Mouse (Mus musculus) hindbrain, embryonic 16.5 days (tissue): ENCODE results near the gene Sbpl. TPM values are rescaled to one million over a fixed set of nuclear protein-coding genes. Genes with fewer than 3 reads are reported as not detected.
A peak's percentile ranks its signal among the peaks of the same experiment; 100 is the strongest.

Experiments
- ATAC-seq: fragments of 200-750 bp; cut with Nextera tagmentation; 2 replicates; pipeline ENCODE4 v1.8.0; 2017; ENCODE audit warnings: moderate TSS enrichment, moderate library complexity
- H3K27ac ChIP-seq: fragments of 300-500 bp; sonication (generic); 2 replicates; pipeline ENCODE4 v1.5.1; 2014; ENCODE audit warnings: low read depth, mild to moderate bottlenecking, control low read depth, low read length, moderate library complexity
- H3K27me3 ChIP-seq: fragments of 300-500 bp; sonication (generic); replicated peaks from 2 replicates; pipeline ENCODE4 v1.6.1; 2014; ENCODE audit warnings: low read length; ENCODE audit not compliant: control insufficient read depth, insufficient read depth
- H3K36me3 ChIP-seq: fragments of 300-500 bp; sonication (generic); 2 replicates; pipeline ENCODE4 v1.6.1; 2014; ENCODE audit warnings: mild to moderate bottlenecking, low read length, moderate library complexity, mixed read lengths; ENCODE audit not compliant: control insufficient read depth, insufficient read depth
- H3K4me1 ChIP-seq: fragments of 300-500 bp; sonication (generic); 2 replicates; pipeline ENCODE4 v1.6.1; 2014; ENCODE audit warnings: low read depth, low read length; ENCODE audit not compliant: control insufficient read depth, insufficient read depth
- H3K4me2 ChIP-seq: fragments of 300-500 bp; sonication (generic); 2 replicates; pipeline ENCODE4 v1.6.1; 2014; ENCODE audit warnings: mild to moderate bottlenecking, low read length, control low read depth, moderate library complexity
- H3K4me3 ChIP-seq: fragments of 300-500 bp; sonication (generic); 2 replicates; pipeline ENCODE4 v1.5.1; 2014; ENCODE audit warnings: mild to moderate bottlenecking, low read length, control low read depth, moderate library complexity
- H3K9ac ChIP-seq: fragments of 300-500 bp; sonication (generic); 2 replicates; pipeline ENCODE4 v1.6.1; 2014; ENCODE audit warnings: low read depth, mild to moderate bottlenecking, control low read depth, low read length, moderate library complexity
- H3K9me3 ChIP-seq: fragments of 300-500 bp; sonication (generic); 2 replicates; pipeline ENCODE4 v1.6.1; 2014; ENCODE audit warnings: mild to moderate bottlenecking, low read length, moderate library complexity; ENCODE audit not compliant: control insufficient read depth
- WGBS: fragments of 180-500 bp; shearing (Covaris S2); extraction: QIAGEN DNeasy Blood & Tissue Kit; methylation state at CpG from one replicate; pipeline ENCODE4 v1.1.7; 2014; 5-methylcytosine and 5-hydroxymethylcytosine counted together
- polyA plus RNA-seq: library from polyadenylated mRNA; unstranded; fragments of >200 nt; fragmentation: Nextera tagmentation; extraction: Ambion mirVana; gene quantifications from 2 replicates; pipeline ENCODE4 v1.2.1, GENCODE M21; 2015

Sbpl gene
- polyA plus RNA-seq: not detected in 2 replicates

DNA sequence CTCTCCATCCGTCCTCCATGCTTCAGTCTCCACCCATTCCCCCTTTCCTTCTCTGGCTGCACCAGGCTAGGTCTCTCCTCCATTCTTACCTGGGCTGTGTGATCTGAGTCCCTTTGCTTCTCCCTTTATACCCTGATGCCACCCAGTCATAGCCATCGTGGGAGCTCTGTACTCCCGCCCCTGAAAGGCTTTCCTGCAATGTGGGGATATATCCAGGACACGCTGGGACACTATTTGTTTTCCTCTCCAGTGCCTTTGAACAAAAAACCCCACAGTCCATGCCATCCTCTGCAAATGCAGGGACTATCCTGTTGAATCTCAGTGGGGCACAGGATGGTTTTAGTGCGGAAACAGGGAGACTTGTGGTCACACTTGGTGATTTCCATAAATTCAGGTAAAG, at the start of gene Sbpl:
TSS of gene Sbpl (minus strand) at position 101 of the 400 bp plus-strand sequence.
- no peak within 1 kb of the TSS for H3K27ac ChIP-seq
- H3K9ac ChIP-seq: no peak within 1 kb of the TSS
- ATAC-seq: no peak
- no peak within 1 kb of the TSS for H3K4me2 ChIP-seq
- WGBS: 77% methylated on average over 5 of the region's 5 CpGs
- H3K27me3 ChIP-seq: no peaks in the 10 kb centered on the region
- H3K9me3 ChIP-seq: no peaks in the 10 kb centered on the region
- H3K4me3 ChIP-seq: no peak within 1 kb of the TSS
- no peaks in the 10 kb centered on the region for H3K4me1 ChIP-seq
- no peaks in the 10 kb centered on the region for H3K36me3 ChIP-seq

GRCm38 (mm10) chr17:24004071-24004665, 49.1 kb upstream of the Sbpl start:
- no peak overlapping the region for H3K4me3 ChIP-seq
- no peak for ATAC-seq

GRCm38 (mm10) chr17:24000404-24000803, 45.3 kb upstream of the Sbpl start:
- Histone ChIP-seq H3K27ac (no peak overlapping the region), H3K9ac (no peak overlapping the region), H3K4me1 (no peaks in the 10 kb centered on the region), H3K9me3 (no peaks in the 10 kb centered on the region), H3K4me3 (no peak overlapping the region), H3K27me3 (no peaks in the 10 kb centered on the region), H3K36me3 (no peaks in the 10 kb centered on the region), H3K4me2 (no peak overlapping the region)
- no peak for ATAC-seq
- WGBS: 69% methylated on average over 5 of the region's 5 CpGs

More at GRCm38 (mm10) chr17:24004071-24004665, 49.1 kb upstream of the Sbpl start:
- WGBS: 91% methylated on average over 14 of the region's 14 CpGs
- H3K27me3 ChIP-seq: no peaks in the 10 kb centered on the region
- H3K4me1 ChIP-seq: no peaks in the 10 kb centered on the region
- H3K4me2 ChIP-seq: no peak overlapping the region
- H3K27ac ChIP-seq: no peak overlapping the region
- H3K9me3 ChIP-seq: peaks cover 4% of the 10 kb centered on the region; the same call in 1 of the 2 replicates
- H3K9ac ChIP-seq: no peak overlapping the region
- no peaks in the 10 kb centered on the region for H3K36me3 ChIP-seq

DNA sequence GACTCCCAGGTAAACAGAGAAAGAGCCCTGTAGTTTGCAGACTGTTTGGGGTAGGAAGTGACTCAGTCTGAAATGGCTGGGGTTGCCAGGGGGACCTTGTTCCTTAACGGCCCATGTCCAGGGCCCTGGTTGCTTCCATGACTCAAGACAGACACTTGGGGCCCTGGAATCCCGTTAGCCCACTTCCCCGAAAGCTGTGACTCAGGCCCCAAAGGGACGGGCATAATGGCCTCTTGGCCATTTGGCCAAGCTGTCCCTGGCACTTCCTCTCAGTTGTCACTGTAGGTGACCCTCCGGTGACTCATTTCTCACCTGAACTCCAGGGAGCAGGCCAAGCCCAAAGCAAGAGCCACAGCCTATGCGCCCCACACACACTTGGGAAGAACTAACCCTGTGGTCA, 43.3 kb upstream of the Sbpl start:
- no peak overlapping the region for H3K4me2 ChIP-seq
- H3K9me3 ChIP-seq: no peaks in the 10 kb centered on the region
- no peak overlapping the region for H3K4me3 ChIP-seq
- H3K27me3 ChIP-seq: no peaks in the 10 kb centered on the region
- H3K4me1 ChIP-seq: peaks cover 4% of the 10 kb centered on the region
- ATAC-seq: no peak
- no peaks in the 10 kb centered on the region for H3K36me3 ChIP-seq
- no peak overlapping the region for H3K9ac ChIP-seq
- WGBS: 76% methylated on average over 6 of the region's 6 CpGs
- no peak overlapping the region for H3K27ac ChIP-seq

DNA sequence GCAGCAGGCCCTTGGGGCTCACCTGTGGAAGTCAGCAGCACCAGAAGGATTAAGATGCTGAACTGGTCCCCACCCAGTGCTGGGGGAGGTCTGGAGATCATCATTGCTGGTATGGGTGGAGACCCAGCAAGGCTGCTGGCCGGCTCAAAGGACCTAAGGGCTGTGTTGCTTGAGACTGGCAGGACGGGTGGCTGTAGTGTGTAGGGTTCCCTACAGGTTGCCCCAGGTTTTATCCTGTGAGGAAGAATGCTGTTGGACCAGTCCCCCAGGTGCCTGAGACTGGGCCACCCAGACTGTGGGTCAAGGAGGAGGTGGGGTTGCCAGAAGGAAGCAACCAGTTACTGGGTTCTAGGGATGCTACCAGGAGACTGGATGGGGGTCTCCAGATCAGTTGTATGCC, 42.8 kb upstream of the Sbpl start, which contains the start of gene Prss22:
TSS of gene Prss22 (minus strand) at position 200 of the 400 bp plus-strand sequence.
- no peak for ATAC-seq
- H3K4me2 ChIP-seq: no peak within 1 kb of the TSS

GRCm38 (mm10) chr17:23995421-23995820, 40.3 kb upstream of the Sbpl start:
- WGBS: 17% methylated on average over 1 of the region's 1 CpGs
- Histone ChIP-seq H3K4me3 (no peak overlapping the region), H3K27me3 (no peaks in the 10 kb centered on the region), H3K36me3 (no peaks in the 10 kb centered on the region), H3K9me3 (no peaks in the 10 kb centered on the region), H3K9ac (no peak overlapping the region), H3K4me1 (peaks cover 7% of the 10 kb centered on the region), H3K4me2 (no peak overlapping the region), H3K27ac (no peak overlapping the region)
- no peak for ATAC-seq

More for the DNA sequence above, 42.8 kb upstream of the Sbpl start, which contains the start of gene Prss22:
- no peaks in the 10 kb centered on the region for H3K27me3 ChIP-seq
- no peaks in the 10 kb centered on the region for H3K36me3 ChIP-seq
- 82% methylated on average over 2 of the region's 2 CpGs for WGBS
- H3K9me3 ChIP-seq: no peaks in the 10 kb centered on the region
- H3K4me3 ChIP-seq: no peak within 1 kb of the TSS
- no peak within 1 kb of the TSS for H3K27ac ChIP-seq
- no peak within 1 kb of the TSS for H3K9ac ChIP-seq
- peaks cover 7% of the 10 kb centered on the region for H3K4me1 ChIP-seq

DNA sequence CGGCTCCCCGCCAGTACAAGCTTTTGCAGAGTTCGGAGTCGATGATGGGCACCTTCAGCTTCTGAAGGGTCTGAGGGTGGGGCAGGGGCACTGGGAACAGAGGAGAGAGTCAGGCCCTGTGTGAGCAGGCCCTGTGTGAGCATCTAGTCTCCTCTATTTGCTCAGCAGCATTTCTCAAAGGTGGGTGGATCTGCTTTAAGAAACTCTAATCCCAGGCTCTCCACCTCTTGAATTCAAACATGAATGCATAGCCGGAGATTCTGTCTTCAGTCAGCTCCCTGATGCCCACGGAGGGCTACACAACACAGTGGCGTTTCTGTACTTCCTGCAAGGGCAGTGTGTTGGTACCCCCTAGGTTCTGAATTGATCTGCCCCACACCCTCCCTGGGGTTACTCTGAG, 39.6 kb upstream of the Sbpl start:
- no peak overlapping the region for H3K9ac ChIP-seq
- H3K36me3 ChIP-seq: no peaks in the 10 kb centered on the region
- ATAC-seq: no peak
- no peaks in the 10 kb centered on the region for H3K9me3 ChIP-seq
- peaks cover 7% of the 10 kb centered on the region for H3K4me1 ChIP-seq
- H3K4me2 ChIP-seq: no peak overlapping the region
- no peaks in the 10 kb centered on the region for H3K27me3 ChIP-seq
- WGBS: 78% methylated on average over 7 of the region's 7 CpGs
- H3K4me3 ChIP-seq: no peak overlapping the region
- H3K27ac ChIP-seq: no peak overlapping the region

DNA sequence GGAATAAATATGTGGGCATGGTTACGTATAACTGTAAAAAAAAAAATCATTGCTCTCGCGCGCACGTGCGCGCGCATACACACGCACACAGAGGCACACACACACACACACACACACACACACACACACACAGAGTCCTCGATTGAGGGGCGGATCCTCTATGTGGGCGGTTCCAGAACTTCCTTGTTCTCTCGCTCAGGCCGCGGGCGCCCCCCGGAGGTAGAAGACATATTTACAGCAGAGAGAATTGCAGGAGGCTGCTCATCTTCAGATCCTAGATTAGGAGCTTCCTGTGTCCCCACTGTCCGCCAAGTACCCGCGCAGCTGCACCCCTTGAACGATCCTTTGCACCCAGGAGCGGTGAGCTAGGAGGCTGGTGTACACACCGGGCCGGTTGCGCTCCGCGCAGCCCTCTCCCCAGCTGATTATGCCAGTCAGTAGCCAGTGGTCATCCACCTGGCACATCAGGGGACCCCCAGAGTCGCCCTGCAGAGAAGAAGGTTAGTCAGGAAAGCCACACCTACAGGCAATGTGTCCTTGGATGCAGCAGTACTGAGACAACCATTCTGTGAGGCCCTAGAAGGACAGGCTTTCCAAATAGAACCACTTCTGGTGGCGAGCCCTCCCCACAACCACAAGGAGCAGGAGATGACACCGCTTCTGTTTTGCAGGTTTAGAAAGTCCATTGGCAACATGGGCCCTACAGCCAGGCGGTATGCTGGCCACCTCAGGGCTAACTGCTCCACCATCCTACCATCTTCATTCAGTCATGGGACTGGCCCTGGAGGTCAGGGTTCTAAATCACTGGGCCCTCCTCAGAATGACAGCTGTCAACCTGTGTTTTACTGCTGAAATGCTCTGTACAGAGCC, 38.7 kb upstream of the Sbpl start:
- H3K4me3 ChIP-seq: peak overlapping the region; percentile 36
- WGBS: 12% methylated on average over 31 of the region's 31 CpGs
- no peaks in the 10 kb centered on the region for H3K9me3 ChIP-seq
- H3K4me2 ChIP-seq: peak overlapping the region; percentile 65
- H3K4me1 ChIP-seq: peaks cover 7% of the 10 kb centered on the region
- no peaks in the 10 kb centered on the region for H3K27me3 ChIP-seq
- no peaks in the 10 kb centered on the region for H3K36me3 ChIP-seq
- peak; percentile 86 for ATAC-seq
- peak overlapping the region; percentile 74 for H3K9ac ChIP-seq
- peak overlapping the region; percentile 12; the same call in 1 of the 2 replicates for H3K27ac ChIP-seq
